Mouse (Mus musculus) monocyte, adult 5-6 weeks (primary cell): Measurements from ENCODE around the gene Rpa1. TPM values are rescaled to one million over a fixed set of nuclear protein-coding genes. Genes with fewer than 3 reads are reported as not detected.
"Not testable (repeated sequence)": the region's sequence is repeated elsewhere in the genome, so short reads cannot be mapped to it uniquely, and the experiment has no call there.

Experiments
- ATAC-seq: fragments of 153-309, 156-312 bp; replicated peaks from 2 replicates; pipeline ENCODE4 v1.8.0; 2017; ENCODE audit warnings: mild to moderate bottlenecking; ENCODE audit not compliant: low TSS enrichment, insufficient number of reproducible peaks, severe bottlenecking, poor library complexity, low FRiP score
- total RNA-seq: library from RNA; stranded (forward); fragments of 200-1000, 200-491, 200-594 nt; gene quantifications from 3 replicates; pipeline ENCODE4 v1.2.3, GENCODE M21; 2017

Gene Rpa1
- 80.4 to 103 TPM (median 85.0 TPM) in 3 replicates for total RNA-seq

DNA sequence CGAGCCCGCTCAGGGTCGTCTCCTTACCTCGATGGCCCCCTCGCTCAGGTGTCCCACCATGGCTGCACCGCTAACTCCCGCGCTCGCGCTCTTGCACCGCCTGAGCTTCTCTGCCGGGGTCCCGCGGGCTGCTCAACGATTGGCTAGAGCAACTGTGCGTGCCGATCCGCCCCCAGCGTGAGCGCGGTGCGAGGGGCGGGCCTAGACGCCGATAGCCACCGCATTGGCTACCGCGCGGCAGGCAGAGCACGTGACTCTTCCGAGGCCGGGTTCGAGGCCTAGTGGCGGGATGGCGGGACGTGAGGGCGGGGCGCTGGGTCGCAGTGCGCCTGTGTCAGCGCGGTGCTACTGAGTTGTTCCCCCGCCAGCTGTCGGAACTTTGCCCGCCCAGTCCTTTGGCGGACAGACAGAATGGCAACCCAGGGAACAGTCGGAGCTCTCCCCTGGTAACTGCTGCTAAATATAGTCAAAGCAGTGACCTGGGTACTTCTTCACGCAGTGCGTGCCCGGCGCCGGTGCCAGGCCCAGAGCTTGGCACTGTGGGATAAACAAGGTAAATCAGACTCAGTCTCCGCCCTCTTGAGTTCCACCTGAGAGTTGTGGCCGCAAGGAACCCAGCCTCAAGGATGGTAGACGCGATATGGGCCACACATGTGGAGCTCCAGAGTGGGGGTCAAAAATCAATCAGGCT is at the start of gene Rpa1, which contains the start of gene Smyd4:
TSS of gene Rpa1 (minus strand) at position 126 of the 691 bp plus-strand sequence.
TSS of gene Smyd4 (plus strand) at position 235 of the 691 bp plus-strand sequence.
- ATAC-seq: peak; percentile 98

DNA sequence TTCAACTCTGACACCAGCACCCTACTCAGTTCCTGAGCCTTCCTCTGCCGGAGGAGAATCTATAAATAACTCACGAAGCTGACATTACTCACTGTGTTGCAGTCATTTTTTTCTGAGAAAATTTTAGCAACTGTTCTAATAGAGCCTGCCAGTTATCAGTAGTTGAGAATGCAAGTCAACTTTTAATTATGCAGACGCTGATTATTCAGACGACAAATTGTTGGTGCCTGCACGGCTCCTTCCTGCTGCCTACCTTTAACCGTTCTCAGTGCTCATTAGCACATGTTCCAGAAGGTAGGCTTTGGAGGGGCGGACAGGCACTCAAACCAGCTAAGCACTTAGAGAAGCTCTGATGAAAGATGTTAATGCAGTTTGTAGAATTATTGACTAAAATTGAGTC is 49.3 kb upstream of the Rpa1 start:
- no peak for ATAC-seq

- no peak; the same call in 1 of the 2 replicates for ATAC-seq
These were observed 47.5 kb upstream of the Rpa1 start for GRCm38 (mm10) chr11:75395611-75396010.

GRCm38 (mm10) chr11:75383529-75383928 is 35.4 kb upstream of the Rpa1 start:
- not testable (repeated sequence) for ATAC-seq

- not testable (repeated sequence) for ATAC-seq
These were observed 30.7 kb upstream of the Rpa1 start for GRCm38 (mm10) chr11:75378786-75379185.

- ATAC-seq: no peak
These were observed 29.0 kb upstream of the Rpa1 start for GRCm38 (mm10) chr11:75377125-75377524.

- ATAC-seq: no peak
These were observed 7.4 kb upstream of the Rpa1 start for GRCm38 (mm10) chr11:75355475-75355874.

- no peak for ATAC-seq
These were observed 3.1 kb upstream of the Rpa1 start for GRCm38 (mm10) chr11:75351225-75351624.

DNA sequence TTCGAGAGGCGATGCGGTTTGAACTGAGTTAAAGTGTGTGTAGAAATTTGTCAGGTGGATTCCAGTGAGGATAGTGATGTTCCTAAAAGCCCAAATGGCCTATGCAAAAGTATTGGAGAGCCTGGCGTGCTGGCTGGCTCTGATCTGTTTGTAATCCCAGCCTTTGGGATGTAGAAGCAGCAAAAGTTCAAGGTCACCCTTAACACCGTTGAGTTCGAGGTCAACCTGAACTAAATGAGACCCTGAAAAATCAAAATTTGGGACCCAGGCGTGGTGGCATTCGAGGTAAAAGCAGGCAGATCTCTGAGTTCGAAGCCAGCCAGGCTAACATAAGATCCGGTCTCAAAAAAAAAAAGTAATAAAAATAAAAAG is 752 bp upstream of the Rpa1 start:
- no peak for ATAC-seq

- ATAC-seq: no peak
These were observed 528 bp downstream of the Rpa1 start for GRCm38 (mm10) chr11:75347596-75347995.

- no peak for ATAC-seq
These were observed 937 bp downstream of the Rpa1 start for GRCm38 (mm10) chr11:75347188-75347585.

DNA sequence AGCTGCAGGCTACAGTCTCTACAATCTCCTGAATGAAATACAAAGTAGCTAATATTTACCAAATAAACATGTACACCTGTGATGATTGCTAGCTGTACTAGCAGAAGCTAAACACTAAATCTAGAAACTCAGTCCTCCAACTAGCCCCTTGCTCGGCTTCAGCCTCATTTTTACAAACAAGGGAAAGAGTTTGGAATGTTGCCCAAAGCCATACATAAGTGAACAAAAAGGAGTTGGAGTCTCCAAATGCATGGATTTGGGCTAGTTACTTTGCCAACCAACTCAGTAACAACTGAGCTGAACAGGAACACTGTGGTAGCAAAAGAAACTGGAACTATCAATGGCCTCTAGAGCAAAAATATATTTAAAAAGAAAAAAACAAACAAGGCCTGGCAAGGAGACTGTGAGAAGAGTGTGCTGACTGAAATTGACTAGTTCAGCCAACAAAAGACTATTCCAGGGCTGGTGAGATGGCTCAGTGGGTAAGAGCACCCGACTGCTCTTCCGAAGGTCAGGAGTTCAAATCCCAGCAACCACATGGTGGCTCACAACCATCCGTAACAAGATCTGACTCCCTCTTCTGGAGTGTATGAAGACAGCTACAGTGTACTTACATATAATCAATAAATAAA is 1.5 kb downstream of the Rpa1 start:
- no peak for ATAC-seq

DNA sequence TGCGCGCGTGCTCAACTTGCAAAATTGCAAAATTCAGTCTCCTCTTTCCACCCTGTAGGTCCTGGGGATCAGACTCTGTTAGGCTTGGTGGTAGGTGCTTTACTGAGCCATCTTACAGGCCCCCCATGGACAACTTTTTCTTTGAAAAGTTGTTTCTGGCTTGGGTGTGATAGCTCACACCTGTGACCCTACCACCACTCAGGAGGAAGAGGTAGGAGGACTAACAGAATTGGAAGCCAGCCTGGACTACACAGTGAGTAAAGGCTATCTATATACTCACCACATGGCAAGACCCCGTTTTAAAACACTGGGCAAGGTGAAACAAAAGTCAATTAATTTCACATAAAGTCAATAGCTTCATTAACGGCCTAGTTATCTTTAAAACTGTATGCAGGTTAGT is 3.4 kb downstream of the Rpa1 start:
- ATAC-seq: no peak

GRCm38 (mm10) chr11:75344163-75344562 is 4.0 kb downstream of the Rpa1 start:
- no peak for ATAC-seq

GRCm38 (mm10) chr11:75343096-75343495 is 5.0 kb downstream of the Rpa1 start:
- no peak for ATAC-seq

GRCm38 (mm10) chr11:75340698-75341345 is 7.3 kb downstream of the Rpa1 start:
- ATAC-seq: no peak

DNA sequence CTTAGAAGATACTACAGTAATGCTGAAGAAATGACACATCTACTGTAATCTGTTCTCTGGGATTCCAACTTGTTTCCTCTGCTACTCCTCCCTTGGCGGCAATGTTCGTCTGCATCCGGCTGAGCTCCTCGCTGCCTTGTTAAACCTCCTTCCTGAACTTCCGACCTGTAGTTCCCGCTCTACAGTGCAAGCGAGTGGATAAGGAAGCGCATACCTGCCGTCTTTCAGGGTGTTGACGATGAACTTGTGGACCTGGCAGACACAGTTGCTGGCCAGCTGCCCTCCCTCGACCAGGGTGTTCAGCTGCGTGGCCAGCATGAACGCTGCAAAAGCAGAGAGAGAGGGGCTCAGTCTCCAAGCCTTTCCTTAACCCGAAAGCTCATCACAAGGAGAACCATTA is 8.0 kb downstream of the Rpa1 start:
- no peak for ATAC-seq

DNA sequence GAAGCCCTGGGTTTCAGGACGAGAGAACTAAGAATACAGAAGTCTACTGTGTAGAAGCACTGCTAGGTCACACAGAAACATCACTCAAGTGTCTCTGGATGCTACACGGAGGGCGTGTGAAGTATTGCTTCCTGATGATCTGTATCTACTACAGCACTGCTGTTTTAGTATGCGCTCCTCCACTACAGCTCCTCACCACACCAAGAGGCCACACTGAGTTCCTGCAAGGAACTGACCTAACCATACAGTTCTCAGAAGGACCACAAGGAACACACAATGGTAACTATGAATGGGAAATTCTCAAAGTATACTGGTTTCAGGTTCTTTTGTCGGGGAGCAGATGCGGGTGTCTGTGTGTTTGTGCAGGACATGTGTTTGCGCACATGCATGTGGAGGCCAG is 10.9 kb downstream of the Rpa1 start:
- peak; percentile 76; the same call in 1 of the 2 replicates for ATAC-seq

- ATAC-seq: peak; percentile 88
These were observed 11.4 kb downstream of the Rpa1 start for GRCm38 (mm10) chr11:75336676-75337075.

GRCm38 (mm10) chr11:75325969-75326311 is 22.2 kb downstream of the Rpa1 start:
- ATAC-seq: no peak
